Mouse (Mus musculus) retina, adult 2 months (tissue): ENCODE results near the gene Gm10490.
A peak's percentile ranks its signal among the peaks of the same experiment; 100 is the strongest.
"Not testable (repeated sequence)": the region's sequence is repeated elsewhere in the genome, so short reads cannot be mapped to it uniquely, and the experiment has no call there.

Source experiments
- DNase-seq: peaks from one replicate; pipeline ENCODE4 v3.0.0-alpha.2; 2012; ENCODE audit warnings: low read depth, low spot score

Gene Gm10490

GRCm38 (mm10) chrX:7909242-7909641 is at the start of gene Gm10490:
TSS of gene Gm10490 (plus strand) at chrX:7909542.
- not testable (repeated sequence) for DNase-seq

- no peak for DNase-seq
Observed at GRCm38 (mm10) chrX:7863181-7863580, 46.2 kb upstream of the Gm10490 start.

GRCm38 (mm10) chrX:7864551-7864950 is 44.8 kb upstream of the Gm10490 start:
- DNase-seq, result no peak

GRCm38 (mm10) chrX:7865343-7865742 is 44.0 kb upstream of the Gm10490 start:
- no peak for DNase-seq

- DNase-seq, result no peak
Observed at GRCm38 (mm10) chrX:7865786-7866185, 43.6 kb upstream of the Gm10490 start.

- no peak for DNase-seq
Observed at GRCm38 (mm10) chrX:7867141-7867540, 42.2 kb upstream of the Gm10490 start.

- DNase-seq, result no peak
Observed at GRCm38 (mm10) chrX:7868506-7868905, 40.8 kb upstream of the Gm10490 start.

GRCm38 (mm10) chrX:7869826-7870225 is 39.5 kb upstream of the Gm10490 start:
- no peak for DNase-seq

GRCm38 (mm10) chrX:7878007-7878419 is 31.3 kb upstream of the Gm10490 start, which contains the start of gene Pim2:
TSS of gene Pim2 (plus strand) at chrX:7878262.
- DNase-seq, result peak; percentile 71

GRCm38 (mm10) chrX:7878495-7878894 is 30.8 kb upstream of the Gm10490 start:
- DNase-seq, result no peak

GRCm38 (mm10) chrX:7879819-7880218 is 29.5 kb upstream of the Gm10490 start:
- peak; percentile 52 for DNase-seq

- peak; percentile 76 for DNase-seq
Observed at GRCm38 (mm10) chrX:7883841-7884567, 25.3 kb upstream of the Gm10490 start, which contains the start of gene Slc35a2. TSS of gene Slc35a2 (plus strand) at chrX:7884028.

GRCm38 (mm10) chrX:7898211-7898610 is 11.1 kb upstream of the Gm10490 start:
- DNase-seq, result no peak

- peak; percentile 78 for DNase-seq
Observed at GRCm38 (mm10) chrX:7898880-7899874, 10.2 kb upstream of the Gm10490 start, which contains the start of the genes Pqbp1 and Timm17b. TSS of gene Pqbp1 (minus strand) at chrX:7899269. TSS of gene Timm17b (plus strand) at chrX:7899357.

GRCm38 (mm10) chrX:7904441-7904840 is 4.9 kb upstream of the Gm10490 start:
- no peak for DNase-seq

GRCm38 (mm10) chrX:7907735-7908134 is 1.6 kb upstream of the Gm10490 start, which contains the start of gene Gm10491:
TSS of gene Gm10491 (minus strand) at chrX:7907835.
- DNase-seq, result no peak

GRCm38 (mm10) chrX:7910473-7910872 is 1.1 kb downstream of the Gm10490 start:
- no peak for DNase-seq

- DNase-seq, result not testable (repeated sequence)
Observed at GRCm38 (mm10) chrX:7915669-7916068, 6.3 kb downstream of the Gm10490 start.

GRCm38 (mm10) chrX:7917960-7918359 is 8.6 kb downstream of the Gm10490 start:
- not testable (repeated sequence) for DNase-seq

- peak; percentile 62 for DNase-seq
Observed at GRCm38 (mm10) chrX:7919601-7920383, 10.4 kb downstream of the Gm10490 start, which contains the start of gene Pcsk1n. TSS of gene Pcsk1n (plus strand) at chrX:7919822.

- no peak for DNase-seq
Observed at GRCm38 (mm10) chrX:7922032-7922431, 12.7 kb downstream of the Gm10490 start.
